Mouse (Mus musculus) CH12.LX (cell line): ENCODE measurements around the gene Rgs7.

Experiments used
- BHLHE40 ChIP-seq: IDR thresholded peaks from 2 replicates; pipeline ENCODE4 v1.6.1; 2011; ENCODE audit warnings: mild to moderate bottlenecking, low read depth, low read length, improper control_type of control experiment
- MAFK ChIP-seq: IDR thresholded peaks from 2 replicates; pipeline ENCODE4 v1.6.1; 2011; ENCODE audit warnings: low read length, improper control_type of control experiment; ENCODE audit not compliant: insufficient replicate concordance
- MAX ChIP-seq: IDR thresholded peaks from 2 replicates; pipeline ENCODE4 v1.6.1; 2011; ENCODE audit warnings: low read length, improper control_type of control experiment
- POLR2A ChIP-seq: IDR thresholded peaks from 2 replicates; pipeline ENCODE4 v1.6.1; 2011; ENCODE audit warnings: low read depth, mild to moderate bottlenecking, improper control_type of control experiment, low read length

DNA sequence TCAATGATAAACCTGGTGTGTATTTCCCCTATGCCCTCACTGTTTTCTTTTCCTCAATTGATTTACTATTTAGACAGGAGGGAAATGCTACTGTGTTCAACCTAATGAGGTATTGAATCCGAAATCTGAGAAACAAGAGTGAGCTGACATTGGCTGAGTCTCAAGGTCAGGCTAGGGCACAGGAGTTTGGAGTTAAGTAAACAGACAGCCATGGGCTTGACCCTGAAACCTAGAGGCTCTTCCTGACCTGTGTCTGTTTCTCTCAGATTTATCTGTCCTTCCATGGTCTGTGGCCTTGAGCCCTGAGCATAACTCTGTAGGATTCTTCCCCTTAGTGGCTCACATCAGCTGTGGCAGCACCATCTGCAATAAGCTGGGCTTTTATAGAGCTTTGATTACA lies 37.6 kb upstream of the Rgs7 start:
- TF ChIP-seq MAFK (no peak), POLR2A (no peak), MAX (no peak), BHLHE40 (no peak)
